ENCODE assay signal across 11 mouse cellular contexts in genomic region chr11:79092802-79093201, GRCm38 (mm10). TPM values are rescaled to one million over a fixed set of nuclear protein-coding genes. Genes with fewer than 3 reads are reported as not detected.
DNase-seq lines count a peak whose midpoint lies in the region; ATAC-seq and TF ChIP-seq lines count a peak whose summit lies in the region.
"Had no signal": no experiment of that assay in that cellular context is flagged by ENCODE, and none has a peak within 500 bp of the region (broad histone marks: within the 10 kb centered on the region; RNA-seq: fewer than 3 reads in every experiment).

No protein-coding gene starts in this region.

- peaks cover 42% of the 10 kb centered on the region for H3K79me2 ChIP-seq in CH12.LX (replicated peaks; ENCODE audit: control insufficient read depth, extremely low read depth, insufficient read depth, poor library complexity, severe bottlenecking)

- no peak for DNase-seq in heart, postnatal 4 days
- DNase-seq in 416B (ENCODE audit: low read depth) (peak; percentile 76), CH12.LX (ENCODE audit: extremely low read depth) (peak; percentile 62)
- no peak for DNase-seq in right cerebral cortex, adult 18-20 months
- DNase-seq in cerebellum, adult 8-10 months = no peak
- DNase-seq: adrenal gland, adult 2 months; kidney, postnatal 4 days had no signal

- no peak overlapping the region for H3K4me2 ChIP-seq in heart, embryonic 15.5 days
- H3K4me2 ChIP-seq in CH12.LX (ENCODE audit: insufficient read depth, low read depth, poor library complexity, severe bottlenecking) = no peak overlapping the region; the same call in 1 of the 2 replicates
- no peak overlapping the region for H3K4me2 ChIP-seq in liver, embryonic 12.5 days

- no peaks in the 10 kb centered on the region for H3K9me3 ChIP-seq in heart, embryonic 15.5 days (replicated peaks)
- no peaks in the 10 kb centered on the region for H3K9me3 ChIP-seq in CH12.LX (replicated peaks; ENCODE audit: low read length)
- H3K9me3 ChIP-seq in liver, embryonic 12.5 days (replicated peaks) = no peaks in the 10 kb centered on the region

- 0 out of 2 replicates have a peak, but pooled peaks have one; percentile 20 for ATAC-seq in heart, embryonic 15.5 days (replicated peaks; ENCODE audit: insufficient number of reproducible peaks, insufficient read depth, low FRiP score, low read depth)
- ATAC-seq in megakaryocyte progenitor cell, adult 5-6 weeks (replicated peaks; ENCODE audit: poor library complexity) = 0 out of 2 replicates have a peak, but pooled peaks have one; percentile 18
- ATAC-seq in liver, embryonic 12.5 days = no peak
- ATAC-seq: hindbrain, embryonic 16.5 days had no signal

- in situ Hi-C loops in CH12.LX (cut with MboI; ENCODE audit: low pct_ligation_motif_present, low pct_unique_long_range_greater_than_20kb, low sequenced_read_pairs) = no loop called here

- no peaks in the 10 kb centered on the region for H3K27me3 ChIP-seq in heart, embryonic 15.5 days
- H3K27me3 ChIP-seq in CH12.LX (replicated peaks) = no peaks in the 10 kb centered on the region
- H3K27me3 ChIP-seq in liver, embryonic 12.5 days (replicated peaks) = no peaks in the 10 kb centered on the region

- no peak overlapping the region for H3K9ac ChIP-seq in heart, embryonic 15.5 days
- H3K9ac ChIP-seq in CH12.LX (ENCODE audit: insufficient read depth, low read depth) = no peak overlapping the region
- no peak overlapping the region for H3K9ac ChIP-seq in liver, embryonic 12.5 days

- 28% methylated on average over 7 of the region's 7 CpGs for WGBS in heart, embryonic 15.5 days
- WGBS in liver, embryonic 12.5 days (ENCODE audit: insufficient replicate concordance) = 19% methylated on average over 7 of the region's 7 CpGs

- dilution Hi-C loops in CH12.LX (cut with MboI; ENCODE audit: extremely low pct_ligation_motif_present, extremely low pct_unique_long_range_greater_than_20kb, low sequenced_read_pairs) = no loop called here

- H3K36me3 ChIP-seq in heart, embryonic 15.5 days = no peaks in the 10 kb centered on the region
- H3K36me3 ChIP-seq in CH12.LX (replicated peaks in 1 of 2; ENCODE audit: control insufficient read depth in 1 of 2, insufficient read depth in 1 of 2, low read length in 1 of 2) = peaks cover 11 to 67% of the 10 kb centered on the region in 2 experiments
- no peaks in the 10 kb centered on the region for H3K36me3 ChIP-seq in liver, embryonic 12.5 days

- TF ChIP-seq POLR2A in CH12.LX (IDR thresholded peaks at IDR 0.05; ENCODE audit: low read depth, low read length) = no peak

- H3K4me1 ChIP-seq in heart, embryonic 15.5 days (replicated peaks) = peaks cover 66% of the 10 kb centered on the region
- peaks cover 72 to 95% of the 10 kb centered on the region in 2 experiments for H3K4me1 ChIP-seq in CH12.LX (ENCODE audit: control insufficient read depth in 1 of 2, insufficient read depth in 2 of 2)
- peaks cover 49% of the 10 kb centered on the region for H3K4me1 ChIP-seq in liver, embryonic 12.5 days

- peak overlapping the region; percentile 91 for H3K27ac ChIP-seq in heart, embryonic 15.5 days
- peak overlapping the region; percentile 77 for H3K27ac ChIP-seq in CH12.LX (ENCODE audit: insufficient read depth, low read depth)
- H3K27ac ChIP-seq in liver, embryonic 12.5 days = no peak overlapping the region

- peak; percentile 60; the same call in 1 of the 2 replicates for TF ChIP-seq EP300 in CH12.LX (IDR thresholded peaks at IDR 0.05; ENCODE audit: low read length)

- no peak for TF ChIP-seq CTCF in CH12.LX (conservative IDR thresholded peaks at IDR 0.05 in 1 of 2, IDR thresholded peaks at IDR 0.05 in 1 of 2; ENCODE audit: low read depth in 2 of 2, low read length in 2 of 2)

- H3K4me3 ChIP-seq in heart, embryonic 15.5 days = no peak overlapping the region
- peak overlapping the region in 1 of 3 experiments; percentile 13 for H3K4me3 ChIP-seq in CH12.LX (replicated peaks in 1 of 3; ENCODE audit: low read depth in 2 of 3, low read length in 2 of 3, poor library complexity in 1 of 3)
- H3K4me3 ChIP-seq in liver, embryonic 12.5 days = no peak overlapping the region

- TF ChIP-seq RAD21 in CH12.LX (IDR thresholded peaks at IDR 0.05; ENCODE audit: low read depth, low read length) = no peak; the same call in 1 of the 2 replicates

TF ChIP-seq in CH12.LX, 34 proteins besides CTCF, POLR2A, EP300 and RAD21:
- 0 out of 2 replicates have a peak, but pooled peaks have one; percentile 2 for TF ChIP-seq BHLHE40 (IDR thresholded peaks at IDR 0.05; ENCODE audit: low read depth, low read length)
- no peak for TF ChIP-seq JUN (IDR thresholded peaks at IDR 0.05; ENCODE audit: insufficient read depth, low read depth, low read length)
- peak; percentile 46 for TF ChIP-seq ETS1 (conservative IDR thresholded peaks at IDR 0.05; ENCODE audit: low read depth, low read length)
- TF ChIP-seq ZKSCAN1 (IDR thresholded peaks at IDR 0.05; ENCODE audit: borderline replicate concordance, low read depth, low read length) = no peak
- 0 out of 2 replicates have a peak, but pooled peaks have one; percentile 12 for TF ChIP-seq IRF4 (IDR thresholded peaks at IDR 0.05; ENCODE audit: low read depth, low read length)
TF ChIP-seq in CH12.LX: peak in this region for 3.

RNA-seq across cellular contexts. Expression of gene Ksr1, which starts 53.4 kb away (rescaled TPM):
- polyA plus RNA-seq in heart, embryonic 15.5 days (2015; fragmentation: Nextera tagmentation; extraction: Ambion mirVana) = 3.2 and 4.1 TPM in 2 replicates
- 10 to 100 TPM; 14.6 to 15.8 TPM for total RNA-seq in heart, postnatal 4 days (2021)
- total RNA-seq in CH12.LX (2012; rRNA removed) = 63.8 and 73.1 TPM in 2 replicates
- total RNA-seq in CH12.LX (2014; rRNA removed) = 21.3 and 22.5 TPM in 2 replicates
- polyA plus RNA-seq in CH12.LX (2012; ENCODE audit: insufficient read length, low read depth) = 48.9 and 61.2 TPM in 2 replicates
- 7.1 and 8.7 TPM in 2 replicates for total RNA-seq in megakaryocyte progenitor cell, adult 5-6 weeks (2015)
- total RNA-seq in megakaryocyte progenitor cell, adult 5-6 weeks (2017) = 6.0 and 7.2 TPM in 2 replicates
- 2.4 and 3.1 TPM in 2 replicates for polyA plus RNA-seq in liver, embryonic 12.5 days (2016; fragmentation: Nextera tagmentation; extraction: Ambion mirVana)

Comparison
In these comparisons a context has a peak if more than half of its experiments do, and no peak if none do; other contexts are left out.
1. DNase-seq: peak in 416B (single experiment) and CH12.LX (single experiment); none in heart, postnatal 4 days (single experiment), right cerebral cortex, adult 18-20 months (single experiment) and cerebellum, adult 8-10 months (single experiment).